Mouse (Mus musculus): Measurements from ENCODE around the gene Unc13d.

DNA sequence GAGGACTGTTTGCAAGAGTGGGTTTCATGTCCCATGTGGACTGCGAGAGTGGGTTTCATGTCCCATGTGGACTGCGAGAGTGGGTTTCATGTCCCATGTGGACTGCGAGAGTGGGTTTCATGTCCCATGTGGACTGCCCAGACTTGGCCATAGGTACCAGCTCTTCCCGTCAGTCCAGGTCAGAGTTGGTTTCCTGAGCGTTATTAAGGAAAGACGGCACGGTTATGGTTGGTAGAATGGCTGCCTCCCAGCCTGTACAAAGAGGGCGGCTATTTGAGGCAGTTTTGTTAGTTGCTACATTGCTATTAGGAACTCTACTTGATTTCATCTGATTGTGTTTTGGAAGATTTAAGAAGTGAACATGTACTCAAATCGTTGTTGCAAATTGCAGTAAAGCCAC lies 39.9 kb downstream of the Unc13d start:
- TF ChIP-seq CTCF (IDR thresholded peaks at IDR 0.05; ENCODE audit: insufficient read depth, low read length): no peak
- no peak for TF ChIP-seq POLR2A (IDR thresholded peaks at IDR 0.05; ENCODE audit: borderline replicate concordance, extremely low read depth, low read depth, low read length)

Data from lung, adult 2 months (tissue).